Mouse (Mus musculus): ENCODE measurements around the gene Nexn. TPM values are rescaled to one million over a fixed set of nuclear protein-coding genes. Genes with fewer than 3 reads are reported as not detected.

The Nexn gene
- polyA plus RNA-seq, 1 experiment from 2014 or later = 4.3 TPM

DNA sequence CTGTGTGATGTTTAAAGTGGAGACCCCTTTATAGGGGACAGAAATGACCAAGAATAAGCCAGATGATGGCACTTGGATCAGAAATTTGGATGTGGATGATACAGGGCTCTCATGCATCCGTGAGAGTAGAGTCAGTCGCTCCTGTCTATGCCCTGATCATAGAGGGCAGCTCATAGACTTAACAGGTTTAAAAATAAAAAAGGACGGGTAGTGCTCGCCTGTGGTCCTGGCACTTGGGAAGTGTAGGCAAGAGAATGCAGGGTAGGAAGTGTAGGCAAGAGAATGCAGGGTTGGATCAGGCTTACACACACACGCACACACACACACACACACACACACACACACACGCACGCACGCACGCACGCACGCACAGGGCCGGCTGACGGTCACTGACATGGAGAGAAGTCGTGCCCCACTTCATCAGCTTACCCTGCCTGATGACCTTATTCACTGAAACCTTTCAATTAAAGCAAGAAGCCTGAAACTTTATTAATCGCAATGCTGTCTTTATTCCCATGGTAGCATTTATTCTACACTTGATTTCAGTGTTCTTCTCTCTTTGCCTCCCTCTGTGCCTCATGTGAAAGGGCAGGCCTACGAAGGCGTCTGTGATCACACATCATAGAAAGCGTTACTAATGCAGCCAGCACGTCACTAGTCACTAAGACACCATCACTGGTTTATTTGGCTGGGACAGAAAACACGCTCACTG is 7.0 kb upstream of the Nexn start:
- DNase-seq (ENCODE audit: low spot score) (no peak), ATAC-seq (replicated peaks; ENCODE audit: low FRiP score) (no peak)
- 90% methylated on average over 20 of the region's 20 CpGs for WGBS
- H3K4me3 ChIP-seq (ENCODE audit: low read depth, low read length) = no peak overlapping the region
- H3K9me3 ChIP-seq (ENCODE audit: control insufficient read depth, low read length) = no peaks in the 10 kb centered on the region
- H3K4me2 ChIP-seq (ENCODE audit: low read depth, low read length, severe bottlenecking) = no peak overlapping the region
- no peaks in the 10 kb centered on the region for H3K27me3 ChIP-seq (ENCODE audit: control insufficient read depth, insufficient read depth, low read length)
- H3K27ac ChIP-seq (ENCODE audit: low read depth, low read length) = no peak overlapping the region
- peaks cover 2% of the 10 kb centered on the region; the same call in 1 of the 2 replicates for H3K36me3 ChIP-seq (ENCODE audit: control insufficient read depth, insufficient read depth, low read length)
- H3K9ac ChIP-seq (ENCODE audit: low read length) = no peak overlapping the region
- H3K4me1 ChIP-seq (replicated peaks; ENCODE audit: control insufficient read depth, insufficient read depth, low read length) = no peaks in the 10 kb centered on the region

DNA sequence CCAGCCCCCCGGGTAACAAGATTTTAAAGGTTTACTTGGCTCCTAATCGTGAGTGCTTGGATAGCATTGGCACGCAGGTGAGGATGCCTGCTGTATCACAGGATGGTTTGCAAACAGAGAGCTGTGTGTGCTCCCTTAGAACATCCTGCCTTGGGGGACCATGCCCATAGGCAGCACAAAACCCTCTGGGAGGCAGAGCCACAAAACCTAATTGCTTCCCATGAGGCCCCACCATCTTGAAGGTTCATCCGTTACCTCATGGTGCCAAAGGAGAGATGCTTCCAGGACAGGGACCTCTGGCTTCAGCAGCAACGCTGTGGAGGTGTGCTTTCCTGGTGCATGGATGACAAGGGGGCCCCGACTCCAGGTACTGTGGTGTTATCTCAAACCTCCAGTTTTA is 5.7 kb upstream of the Nexn start:
- no peaks in the 10 kb centered on the region for H3K9me3 ChIP-seq (ENCODE audit: control insufficient read depth, low read length)
- 91% methylated on average over 6 of the region's 6 CpGs for WGBS
- DNase-seq (ENCODE audit: low spot score) (no peak), ATAC-seq (replicated peaks; ENCODE audit: low FRiP score) (no peak)
- no peaks in the 10 kb centered on the region for H3K4me1 ChIP-seq (replicated peaks; ENCODE audit: control insufficient read depth, insufficient read depth, low read length)
- H3K9ac ChIP-seq (ENCODE audit: low read length) = no peak overlapping the region
- no peak overlapping the region for H3K27ac ChIP-seq (ENCODE audit: low read depth, low read length)
- H3K36me3 ChIP-seq (ENCODE audit: control insufficient read depth, insufficient read depth, low read length) = peaks cover 2% of the 10 kb centered on the region; the same call in 1 of the 2 replicates
- H3K4me3 ChIP-seq (ENCODE audit: low read depth, low read length) = no peak overlapping the region
- H3K4me2 ChIP-seq (ENCODE audit: low read depth, low read length, severe bottlenecking) = no peak overlapping the region
- H3K27me3 ChIP-seq (ENCODE audit: control insufficient read depth, insufficient read depth, low read length) = peaks cover 2% of the 10 kb centered on the region; the same call in 1 of the 2 replicates

DNA sequence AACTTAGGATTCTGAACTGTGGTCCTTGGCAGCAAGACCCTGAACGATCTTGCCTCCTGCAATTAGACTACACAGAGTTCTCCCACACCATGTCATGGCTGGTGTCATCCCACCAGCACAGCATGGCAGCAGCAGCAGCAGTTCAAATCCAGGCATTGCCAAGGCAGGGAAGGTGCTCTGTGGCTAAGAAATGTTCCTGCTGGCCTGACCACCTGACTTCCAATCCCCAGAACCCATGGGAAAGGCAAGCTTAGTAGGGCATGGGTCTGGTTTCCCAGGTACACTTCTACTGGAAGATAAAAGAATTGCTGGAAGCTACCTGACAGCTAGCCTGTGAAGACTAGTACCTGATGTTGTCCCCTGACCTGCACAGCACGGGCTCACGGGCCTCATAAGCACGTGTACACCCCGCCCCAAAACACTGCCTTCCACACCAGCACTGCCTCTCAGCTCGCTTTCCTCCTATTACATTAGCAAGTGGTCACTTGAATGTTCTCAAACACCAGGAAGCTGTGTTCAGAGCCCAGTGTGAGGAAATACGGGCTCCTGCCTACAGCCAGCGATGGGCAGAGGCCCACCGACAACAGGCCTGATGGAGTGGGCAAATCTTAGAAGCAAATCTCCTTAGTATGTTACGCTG is 5.0 kb upstream of the Nexn start:
- DNase-seq (ENCODE audit: low spot score) (no peak), ATAC-seq (replicated peaks; ENCODE audit: low FRiP score) (no peak)
- WGBS = 89% methylated on average over 10 of the region's 10 CpGs
- Histone ChIP-seq H3K27ac (ENCODE audit: low read depth, low read length) (no peak overlapping the region), H3K27me3 (ENCODE audit: control insufficient read depth, insufficient read depth, low read length) (peaks cover 5% of the 10 kb centered on the region), H3K36me3 (ENCODE audit: control insufficient read depth, insufficient read depth, low read length) (no peaks in the 10 kb centered on the region), H3K4me3 (ENCODE audit: low read depth, low read length) (no peak overlapping the region), H3K9ac (ENCODE audit: low read length) (no peak overlapping the region), H3K4me1 (replicated peaks; ENCODE audit: control insufficient read depth, insufficient read depth, low read length) (peaks cover 1% of the 10 kb centered on the region), H3K9me3 (ENCODE audit: control insufficient read depth, low read length) (no peaks in the 10 kb centered on the region), H3K4me2 (ENCODE audit: low read depth, low read length, severe bottlenecking) (no peak overlapping the region)

DNA sequence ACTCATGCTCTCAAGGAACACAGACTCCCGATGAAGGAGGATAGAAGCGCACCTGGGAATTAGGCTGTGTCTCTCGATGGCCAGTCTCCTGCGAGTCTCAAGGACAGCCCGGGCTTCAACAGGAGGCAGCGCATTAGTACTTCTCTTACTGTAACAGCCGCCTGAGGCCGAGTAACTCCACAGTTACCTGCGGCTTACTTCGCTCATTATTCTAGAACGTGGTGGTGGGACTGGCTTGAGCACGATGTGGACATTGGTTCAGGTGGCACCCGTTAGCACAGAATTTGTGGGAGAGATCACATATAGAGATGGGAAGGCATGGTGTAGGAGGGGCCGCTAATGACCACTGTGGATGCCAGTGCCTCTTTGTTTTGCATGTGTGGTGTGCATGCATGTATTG is 1.9 kb upstream of the Nexn start:
- no peaks in the 10 kb centered on the region for H3K36me3 ChIP-seq (ENCODE audit: control insufficient read depth, insufficient read depth, low read length)
- no peak overlapping the region for H3K4me2 ChIP-seq (ENCODE audit: low read depth, low read length, severe bottlenecking)
- ATAC-seq (replicated peaks; ENCODE audit: low FRiP score) = no peak
- H3K27ac ChIP-seq (ENCODE audit: low read depth, low read length) = no peak overlapping the region
- DNase-seq (ENCODE audit: low spot score) = no peak
- peaks cover 20% of the 10 kb centered on the region for H3K27me3 ChIP-seq (ENCODE audit: control insufficient read depth, insufficient read depth, low read length)
- no peak overlapping the region for H3K9ac ChIP-seq (ENCODE audit: low read length)
- H3K4me1 ChIP-seq (replicated peaks; ENCODE audit: control insufficient read depth, insufficient read depth, low read length) = peaks cover 9% of the 10 kb centered on the region
- H3K9me3 ChIP-seq (ENCODE audit: control insufficient read depth, low read length) = no peaks in the 10 kb centered on the region
- WGBS = 90% methylated on average over 14 of the region's 14 CpGs
- no peak overlapping the region for H3K4me3 ChIP-seq (ENCODE audit: low read depth, low read length)

DNA sequence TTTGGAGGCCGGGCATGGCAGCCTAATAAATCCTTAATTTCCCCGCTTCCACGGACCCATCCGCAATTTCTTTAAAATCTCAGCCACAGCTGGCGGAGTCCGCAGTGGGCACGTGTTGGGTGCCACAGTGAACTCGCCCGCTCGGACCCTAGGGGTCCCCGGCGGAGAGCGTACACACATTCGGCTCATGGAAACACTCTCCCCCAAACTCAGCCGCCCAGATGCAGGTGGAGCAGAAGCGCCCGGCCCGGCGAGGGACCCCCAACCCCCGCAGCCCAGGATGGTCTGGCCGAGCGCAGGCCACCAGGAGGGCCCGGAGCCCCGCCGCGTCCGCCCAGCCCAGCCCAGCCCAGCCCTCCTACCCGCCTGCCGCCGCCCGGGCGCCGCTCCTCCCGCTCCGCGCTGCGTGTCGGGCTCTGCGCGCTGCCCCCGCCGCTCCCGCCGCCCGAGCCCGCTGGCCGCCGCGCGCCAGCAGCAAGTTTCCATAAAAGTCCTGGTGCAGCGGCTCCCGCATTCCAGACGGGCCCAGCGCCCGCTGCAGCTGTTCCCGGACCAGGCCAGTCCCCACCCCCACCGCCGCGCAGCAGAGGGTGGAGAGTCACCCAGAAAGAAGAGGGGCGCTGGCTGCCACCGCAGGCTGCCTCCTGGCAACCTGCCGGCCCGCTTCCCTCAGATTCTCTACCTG is 657 bp downstream of the Nexn start:
- H3K36me3 ChIP-seq (ENCODE audit: control insufficient read depth, insufficient read depth, low read length) = no peaks in the 10 kb centered on the region
- H3K4me1 ChIP-seq (replicated peaks; ENCODE audit: control insufficient read depth, insufficient read depth, low read length) = peaks cover 16% of the 10 kb centered on the region
- 2% methylated on average over 46 of the region's 63 CpGs for WGBS
- peak; percentile 85 for DNase-seq (ENCODE audit: low spot score)
- H3K27me3 ChIP-seq (ENCODE audit: control insufficient read depth, insufficient read depth, low read length) = peaks cover 21% of the 10 kb centered on the region
- ATAC-seq (replicated peaks; ENCODE audit: low FRiP score) = peak; percentile 83
- H3K9me3 ChIP-seq (ENCODE audit: control insufficient read depth, low read length) = no peaks in the 10 kb centered on the region
- H3K4me2 ChIP-seq (ENCODE audit: low read depth, low read length, severe bottlenecking) = peak overlapping the region; percentile 91
- H3K4me3 ChIP-seq (ENCODE audit: low read depth, low read length) = peak overlapping the region; percentile 55
- peak overlapping the region; percentile 67 for H3K9ac ChIP-seq (ENCODE audit: low read length)
- H3K27ac ChIP-seq (ENCODE audit: low read depth, low read length) = no peak overlapping the region

DNA sequence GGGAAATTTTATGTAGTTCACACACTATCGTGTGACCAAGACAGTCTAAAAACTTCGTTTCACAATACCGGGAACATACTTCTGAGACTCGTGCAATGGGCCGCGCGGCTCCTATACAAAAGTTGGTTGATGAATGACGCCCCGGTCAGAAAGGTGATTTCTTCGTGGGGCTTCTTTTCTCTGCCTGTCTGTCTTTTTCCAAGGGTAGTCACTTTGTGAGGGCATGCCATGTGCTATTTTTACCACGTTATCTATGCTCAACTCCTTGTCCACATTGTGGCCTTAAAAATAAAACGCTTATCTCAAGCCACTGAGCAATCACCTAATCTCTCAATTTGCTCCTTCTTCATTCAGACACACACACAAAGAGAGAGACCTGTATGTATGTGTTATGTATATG is 1.3 kb downstream of the Nexn start:
- Histone ChIP-seq H3K9me3 (ENCODE audit: control insufficient read depth, low read length) (no peaks in the 10 kb centered on the region), H3K4me3 (ENCODE audit: low read depth, low read length) (peak overlapping the region; percentile 55; the same call in 1 of the 2 replicates), H3K4me1 (replicated peaks; ENCODE audit: control insufficient read depth, insufficient read depth, low read length) (peaks cover 16% of the 10 kb centered on the region), H3K36me3 (ENCODE audit: control insufficient read depth, insufficient read depth, low read length) (no peaks in the 10 kb centered on the region), H3K27me3 (ENCODE audit: control insufficient read depth, insufficient read depth, low read length) (peaks cover 21% of the 10 kb centered on the region), H3K27ac (ENCODE audit: low read depth, low read length) (no peak overlapping the region), H3K9ac (ENCODE audit: low read length) (peak overlapping the region; percentile 67; the same call in 1 of the 2 replicates), H3K4me2 (ENCODE audit: low read depth, low read length, severe bottlenecking) (peak overlapping the region; percentile 91)
- ATAC-seq (replicated peaks; ENCODE audit: low FRiP score) (no peak), DNase-seq (ENCODE audit: low spot score) (no peak)
- WGBS = 24% methylated on average over 12 of the region's 12 CpGs

DNA sequence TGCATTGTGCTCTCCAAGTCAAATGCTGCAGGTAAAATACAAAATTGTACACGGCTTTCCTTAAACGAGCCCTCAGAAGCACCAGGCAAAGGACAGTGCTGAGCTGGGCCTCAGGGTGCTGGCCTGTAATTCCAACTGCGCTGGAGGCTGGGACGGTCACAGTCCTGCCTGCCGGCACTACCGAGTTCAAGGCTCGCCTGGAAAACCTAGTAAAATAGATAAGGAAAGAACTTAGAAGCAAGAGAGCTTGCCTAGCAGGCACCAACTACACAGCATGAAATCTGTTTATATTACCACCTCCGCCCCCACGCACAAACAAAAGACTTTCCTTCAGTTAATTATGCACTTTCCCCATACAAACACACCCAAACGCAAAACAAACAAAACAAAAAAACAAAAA is 1.8 kb downstream of the Nexn start:
- 50% methylated on average over 10 of the region's 10 CpGs for WGBS
- H3K4me1 ChIP-seq (replicated peaks; ENCODE audit: control insufficient read depth, insufficient read depth, low read length) = peaks cover 16% of the 10 kb centered on the region
- H3K4me3 ChIP-seq (ENCODE audit: low read depth, low read length) = no peak overlapping the region
- DNase-seq (ENCODE audit: low spot score) (no peak), ATAC-seq (replicated peaks; ENCODE audit: low FRiP score) (no peak)
- H3K27me3 ChIP-seq (ENCODE audit: control insufficient read depth, insufficient read depth, low read length) = peaks cover 21% of the 10 kb centered on the region
- H3K4me2 ChIP-seq (ENCODE audit: low read depth, low read length, severe bottlenecking) = 0 out of 2 replicates have a peak overlapping the region, but pooled peaks have one; percentile 91
- H3K27ac ChIP-seq (ENCODE audit: low read depth, low read length) = no peak overlapping the region
- H3K36me3 ChIP-seq (ENCODE audit: control insufficient read depth, insufficient read depth, low read length) = no peaks in the 10 kb centered on the region
- no peak overlapping the region for H3K9ac ChIP-seq (ENCODE audit: low read length)
- H3K9me3 ChIP-seq (ENCODE audit: control insufficient read depth, low read length) = no peaks in the 10 kb centered on the region

DNA sequence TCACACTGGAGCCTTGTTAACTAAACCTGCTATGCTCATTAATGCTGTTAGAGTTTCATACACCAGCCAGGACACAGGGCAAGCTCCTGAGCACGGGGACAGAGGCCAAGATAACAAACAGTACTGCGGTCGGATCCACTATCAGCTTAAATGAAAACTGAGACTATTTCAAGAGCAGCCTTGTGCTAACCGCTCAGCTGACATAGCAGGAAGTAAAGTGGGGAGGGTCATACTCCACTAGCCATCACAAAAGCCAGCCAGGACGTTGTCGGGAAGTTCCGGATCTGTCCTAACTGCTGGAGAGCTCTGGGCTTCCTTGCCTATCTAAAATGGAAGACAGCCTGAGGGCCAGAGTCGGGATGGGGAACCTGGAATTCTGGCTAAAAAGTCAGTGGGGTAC is 4.2 kb downstream of the Nexn start:
- peaks cover 16% of the 10 kb centered on the region for H3K4me1 ChIP-seq (replicated peaks; ENCODE audit: control insufficient read depth, insufficient read depth, low read length)
- H3K27me3 ChIP-seq (ENCODE audit: control insufficient read depth, insufficient read depth, low read length) = peaks cover 19% of the 10 kb centered on the region
- no peaks in the 10 kb centered on the region for H3K9me3 ChIP-seq (ENCODE audit: control insufficient read depth, low read length)
- no peak overlapping the region for H3K9ac ChIP-seq (ENCODE audit: low read length)
- no peaks in the 10 kb centered on the region for H3K36me3 ChIP-seq (ENCODE audit: control insufficient read depth, insufficient read depth, low read length)
- WGBS = 29% methylated on average over 8 of the region's 8 CpGs
- H3K4me3 ChIP-seq (ENCODE audit: low read depth, low read length) = no peak overlapping the region
- H3K4me2 ChIP-seq (ENCODE audit: low read depth, low read length, severe bottlenecking) = no peak overlapping the region
- H3K27ac ChIP-seq (ENCODE audit: low read depth, low read length) = no peak overlapping the region
- DNase-seq (ENCODE audit: low spot score) (no peak), ATAC-seq (replicated peaks; ENCODE audit: low FRiP score) (no peak)
